Mouse (Mus musculus) E14TG2a.4 (cell line): ENCODE results near the gene Armcx3.

Source experiments
- CTCF ChIP-seq: conservative IDR thresholded peaks from 2 replicates; pipeline ENCODE4 v1.5.1; 2014; ENCODE audit warnings: low read length
- POU5F1 ChIP-seq: IDR thresholded peaks from 2 replicates; pipeline ENCODE4 v1.6.1; 2014; ENCODE audit warnings: low read length, borderline replicate concordance

GRCm38 (mm10) chrX:134741862-134742261 lies 14.5 kb upstream of the Armcx3 start:
- no peak for TF ChIP-seq CTCF
- TF ChIP-seq POU5F1, result no peak
